Comparison of ENCODE assay signal across 8 mouse cellular contexts in genomic region chr10:19848928-19849770, GRCm38 (mm10). TPM values are rescaled to one million over a fixed set of nuclear protein-coding genes. Genes with fewer than 3 reads are reported as not detected.
DNase-seq lines count a peak whose midpoint lies in the region; ATAC-seq and TF ChIP-seq lines count a peak whose summit lies in the region.

No protein-coding gene starts in this region.

- H3K4me3 ChIP-seq in spleen, adult 2 months (ENCODE audit: extremely low read depth, insufficient read depth, insufficient read length) = 0 out of 2 replicates have a peak overlapping the region, but pooled peaks have one; percentile 10
- peak overlapping the region; percentile 61 for H3K4me3 ChIP-seq in intestine, embryonic 16.5 days (ENCODE audit: low read length)

- H3K4me1 ChIP-seq in spleen, adult 2 months (ENCODE audit: control insufficient read depth, insufficient read depth, insufficient read length) = peaks cover 16% of the 10 kb centered on the region
- peaks cover 26% of the 10 kb centered on the region for H3K4me1 ChIP-seq in intestine, embryonic 16.5 days (ENCODE audit: control insufficient read depth, insufficient read depth, low read length)

- no peak for TF ChIP-seq POLR2A in spleen, adult 2 months (IDR thresholded peaks at IDR 0.05; ENCODE audit: low read depth, low read length)

- peaks cover 23% of the 10 kb centered on the region for H3K27me3 ChIP-seq in spleen, adult 2 months (ENCODE audit: control insufficient read depth, insufficient read depth, low read length)
- peaks cover 41% of the 10 kb centered on the region for H3K27me3 ChIP-seq in intestine, embryonic 16.5 days (replicated peaks; ENCODE audit: control insufficient read depth, insufficient read depth, low read length)

- no peak overlapping the region; the same call in 1 of the 2 replicates for H3K9ac ChIP-seq in intestine, embryonic 16.5 days (ENCODE audit: low read depth, low read length)

- H3K4me2 ChIP-seq in intestine, embryonic 16.5 days (ENCODE audit: low read depth, low read length) = peak overlapping the region; percentile 100

- no peak for ATAC-seq in intestine, embryonic 16.5 days
- no peak for ATAC-seq in megakaryocyte-erythroid progenitor cell, adult 5-6 weeks (replicated peaks; ENCODE audit: low FRiP score, low TSS enrichment, poor library complexity, severe bottlenecking)

- WGBS in spleen, adult 2 months = 30% methylated on average over 44 of the region's 44 CpGs
- 8% methylated on average over 44 of the region's 44 CpGs for WGBS in intestine, embryonic 16.5 days

- no peak overlapping the region for H3K27ac ChIP-seq in spleen, adult 2 months (ENCODE audit: insufficient read depth, low read length)
- no peak overlapping the region for H3K27ac ChIP-seq in intestine, embryonic 16.5 days (ENCODE audit: low read length)

- TF ChIP-seq CTCF in spleen, adult 2 months (IDR thresholded peaks at IDR 0.05; ENCODE audit: extremely low read depth, insufficient read depth, insufficient read length, insufficient replicate concordance) = no peak

- peak; percentile 34 to 42 for DNase-seq in cerebellum, postnatal 14 days
- DNase-seq in cerebellum, adult 11 months = no peak
- no peak for DNase-seq in spleen, adult 2 months (ENCODE audit: low read depth in 1 of 2, low spot score in 2 of 2)
- no peak for DNase-seq in spleen, postnatal 14 days (ENCODE audit: low spot score in 2 of 2)
- peak; percentile 16 for DNase-seq in retina, postnatal 1 day
- DNase-seq in layer of hippocampus, adult 8-10 months (ENCODE audit: low spot score in 2 of 2) = no peak

- H3K36me3 ChIP-seq in spleen, adult 2 months (ENCODE audit: control insufficient read depth, insufficient read depth, low read length) = no peaks in the 10 kb centered on the region
- no peaks in the 10 kb centered on the region for H3K36me3 ChIP-seq in intestine, embryonic 16.5 days (ENCODE audit: control insufficient read depth, insufficient read depth, low read length)

- H3K9me3 ChIP-seq in intestine, embryonic 16.5 days (ENCODE audit: control insufficient read depth, low read length) = no peaks in the 10 kb centered on the region

RNA-seq across cellular contexts. Expression of gene Slc35d3, which starts 2.1 kb away (rescaled TPM):
- 2.8 and 3.5 TPM in 2 replicates for polyA plus RNA-seq in spleen, adult 2 months (2012; rRNA removed)
- polyA plus RNA-seq in intestine, embryonic 16.5 days (2015; fragmentation: Nextera tagmentation; extraction: Ambion mirVana) = 0.36 and 0.49 TPM in 2 replicates
- total RNA-seq in megakaryocyte-erythroid progenitor cell, adult 5-6 weeks (2014; fragmentation: Nextera tagmentation) = 0.72 and 0.92 TPM in 2 replicates
- total RNA-seq in megakaryocyte-erythroid progenitor cell, adult 5-6 weeks (2017) = 0.14 and 1.6 TPM in 2 replicates
- total RNA-seq in layer of hippocampus, adult 8-10 months (2022) = under 1 TPM; 0.41 to 0.62 (median 0.60) TPM

RNA-seq across cellular contexts. Expression of gene Pex7, which starts 58.3 kb away (rescaled TPM):
- 14.9 and 22.5 TPM in 2 replicates for polyA plus RNA-seq in spleen, adult 2 months (2012; rRNA removed)
- polyA plus RNA-seq in intestine, embryonic 16.5 days (2015; fragmentation: Nextera tagmentation; extraction: Ambion mirVana) = 51.4 and 57.0 TPM in 2 replicates
- 21.9 and 28.2 TPM in 2 replicates for total RNA-seq in megakaryocyte-erythroid progenitor cell, adult 5-6 weeks (2014; fragmentation: Nextera tagmentation)
- total RNA-seq in megakaryocyte-erythroid progenitor cell, adult 5-6 weeks (2017) = 16.0 and 20.9 TPM in 2 replicates
- total RNA-seq in layer of hippocampus, adult 8-10 months (2022) = 10 to 100 TPM; 20.8 to 24.8 (median 23.2) TPM

Comparison
In these comparisons a context has a peak if more than half of its experiments do, and no peak if none do; other contexts are left out.
1. DNase-seq: peak in cerebellum, postnatal 14 days (2 of 2) and retina, postnatal 1 day (single experiment); none in cerebellum, adult 11 months (single experiment), spleen, adult 2 months (0 of 2), spleen, postnatal 14 days (0 of 2) and layer of hippocampus, adult 8-10 months (0 of 2).